Mouse (Mus musculus): Measurements from ENCODE around the gene Lyrm1. TPM values are rescaled to one million over a fixed set of nuclear protein-coding genes. Genes with fewer than 3 reads are reported as not detected.

Gene Lyrm1
- polyA plus RNA-seq, 1 experiment from 2014 or later: 23.8 TPM

DNA sequence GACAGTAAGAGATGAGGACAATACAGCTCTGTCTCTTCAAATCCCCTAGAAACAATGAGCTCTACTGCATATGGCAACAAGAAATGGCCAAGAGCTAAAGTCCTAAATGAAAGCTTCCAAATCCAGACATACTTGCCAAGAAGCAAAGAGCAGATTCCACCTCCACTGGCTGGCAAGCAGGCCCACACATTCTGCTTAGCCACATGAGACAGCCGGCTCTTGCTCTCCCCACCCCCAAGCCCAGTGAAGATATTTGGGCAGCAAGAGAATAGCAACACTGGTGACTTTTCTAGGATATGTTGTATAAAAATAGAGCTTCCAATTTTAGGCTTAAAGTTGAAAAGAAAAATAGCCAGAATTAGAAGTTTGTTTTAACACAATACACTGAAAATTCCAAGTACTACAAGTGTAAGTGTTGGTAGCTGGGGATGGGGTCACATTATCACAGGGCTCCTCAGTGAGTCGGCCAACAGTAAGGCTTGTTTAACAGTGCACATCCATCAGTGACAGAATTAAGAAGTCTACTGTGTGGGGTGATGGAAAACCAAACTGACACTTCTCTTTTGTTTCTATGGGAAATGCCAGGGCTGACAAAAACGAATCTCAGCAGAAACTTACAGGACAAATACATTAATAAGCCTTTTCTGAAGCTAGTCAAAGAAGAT is 19.8 kb upstream of the Lyrm1 start:
- no peak overlapping the region for H3K9ac ChIP-seq (ENCODE audit: low read depth, low read length)
- H3K27ac ChIP-seq (ENCODE audit: low read length): no peak overlapping the region
- no peak for ATAC-seq
- no peaks in the 10 kb centered on the region for H3K27me3 ChIP-seq (ENCODE audit: control insufficient read depth, insufficient read depth, low read depth, low read length)
- no peaks in the 10 kb centered on the region for H3K36me3 ChIP-seq (ENCODE audit: control insufficient read depth, insufficient read depth, low read length)
- H3K9me3 ChIP-seq (replicated peaks; ENCODE audit: control insufficient read depth, low read length, poor library complexity, severe bottlenecking): no peaks in the 10 kb centered on the region
- no peak overlapping the region for H3K4me2 ChIP-seq (ENCODE audit: low read length)
- WGBS: 54% methylated on average over 3 of the region's 3 CpGs
- peaks cover 5% of the 10 kb centered on the region; the same call in 1 of the 2 replicates for H3K4me1 ChIP-seq (ENCODE audit: control insufficient read depth, insufficient read depth, low read length)
- no peak overlapping the region for H3K4me3 ChIP-seq (ENCODE audit: low read depth, low read length)

DNA sequence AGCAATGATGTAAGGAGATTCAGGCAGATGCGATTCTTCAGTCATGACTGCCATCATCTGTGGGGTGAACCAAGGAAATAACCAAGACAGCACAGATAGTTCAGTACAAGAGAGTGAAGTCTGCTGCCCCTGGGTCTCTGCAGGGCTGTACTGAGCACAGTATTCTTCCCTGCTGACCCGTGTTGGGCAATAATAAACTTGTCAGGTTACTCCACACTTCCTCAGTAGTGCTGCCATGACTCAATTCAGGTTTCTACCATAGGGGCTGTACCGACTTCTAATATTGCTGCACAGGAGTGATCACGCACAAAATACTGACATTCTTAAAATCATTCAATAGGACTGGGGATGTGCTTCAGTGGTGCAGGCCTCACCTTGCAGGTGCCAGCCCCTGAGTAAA is 16.5 kb upstream of the Lyrm1 start:
- Histone ChIP-seq H3K4me3 (ENCODE audit: low read depth, low read length) (no peak overlapping the region), H3K9ac (ENCODE audit: low read depth, low read length) (no peak overlapping the region), H3K27ac (ENCODE audit: low read length) (no peak overlapping the region), H3K36me3 (ENCODE audit: control insufficient read depth, insufficient read depth, low read length) (no peaks in the 10 kb centered on the region), H3K4me1 (ENCODE audit: control insufficient read depth, insufficient read depth, low read length) (no peaks in the 10 kb centered on the region), H3K27me3 (ENCODE audit: control insufficient read depth, insufficient read depth, low read depth, low read length) (no peaks in the 10 kb centered on the region), H3K4me2 (ENCODE audit: low read length) (no peak overlapping the region), H3K9me3 (replicated peaks; ENCODE audit: control insufficient read depth, low read length, poor library complexity, severe bottlenecking) (no peaks in the 10 kb centered on the region)
- ATAC-seq: no peak
- WGBS: 98% methylated on average over 4 of the region's 4 CpGs

DNA sequence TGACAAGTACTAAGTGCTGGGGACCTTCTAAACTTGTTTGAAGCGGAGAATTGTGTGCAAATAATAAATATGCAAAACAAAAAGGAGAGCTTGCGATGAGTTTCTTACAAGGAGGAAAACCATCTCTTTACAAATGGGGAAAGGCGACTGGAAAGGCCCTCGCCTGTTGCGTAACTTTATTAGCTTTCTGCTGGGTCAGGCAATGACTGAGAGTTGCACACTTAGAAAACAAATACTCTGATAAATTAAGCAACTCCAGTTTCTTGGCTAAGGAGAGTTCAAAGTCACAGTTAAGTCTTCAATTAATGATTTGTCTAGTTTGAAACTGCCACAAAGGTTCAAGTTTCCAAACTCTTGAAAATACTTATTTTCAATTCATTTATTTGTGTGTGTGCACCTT is 15.3 kb upstream of the Lyrm1 start:
- Histone ChIP-seq H3K9me3 (replicated peaks; ENCODE audit: control insufficient read depth, low read length, poor library complexity, severe bottlenecking) (no peaks in the 10 kb centered on the region), H3K27me3 (ENCODE audit: control insufficient read depth, insufficient read depth, low read depth, low read length) (no peaks in the 10 kb centered on the region), H3K4me2 (ENCODE audit: low read length) (no peak overlapping the region), H3K9ac (ENCODE audit: low read depth, low read length) (no peak overlapping the region), H3K36me3 (ENCODE audit: control insufficient read depth, insufficient read depth, low read length) (no peaks in the 10 kb centered on the region), H3K27ac (ENCODE audit: low read length) (no peak overlapping the region), H3K4me3 (ENCODE audit: low read depth, low read length) (no peak overlapping the region), H3K4me1 (ENCODE audit: control insufficient read depth, insufficient read depth, low read length) (no peaks in the 10 kb centered on the region)
- no peak for ATAC-seq
- WGBS: 85% methylated on average over 5 of the region's 5 CpGs

GRCm38 (mm10) chr7:119881229-119881628 is 14.4 kb upstream of the Lyrm1 start:
- WGBS: 95% methylated on average over 2 of the region's 2 CpGs
- Histone ChIP-seq H3K27ac (ENCODE audit: low read length) (no peak overlapping the region), H3K36me3 (ENCODE audit: control insufficient read depth, insufficient read depth, low read length) (no peaks in the 10 kb centered on the region), H3K9ac (ENCODE audit: low read depth, low read length) (no peak overlapping the region), H3K4me2 (ENCODE audit: low read length) (no peak overlapping the region), H3K9me3 (replicated peaks; ENCODE audit: control insufficient read depth, low read length, poor library complexity, severe bottlenecking) (no peaks in the 10 kb centered on the region), H3K27me3 (ENCODE audit: control insufficient read depth, insufficient read depth, low read depth, low read length) (no peaks in the 10 kb centered on the region), H3K4me1 (ENCODE audit: control insufficient read depth, insufficient read depth, low read length) (no peaks in the 10 kb centered on the region), H3K4me3 (ENCODE audit: low read depth, low read length) (no peak overlapping the region)
- no peak for ATAC-seq

DNA sequence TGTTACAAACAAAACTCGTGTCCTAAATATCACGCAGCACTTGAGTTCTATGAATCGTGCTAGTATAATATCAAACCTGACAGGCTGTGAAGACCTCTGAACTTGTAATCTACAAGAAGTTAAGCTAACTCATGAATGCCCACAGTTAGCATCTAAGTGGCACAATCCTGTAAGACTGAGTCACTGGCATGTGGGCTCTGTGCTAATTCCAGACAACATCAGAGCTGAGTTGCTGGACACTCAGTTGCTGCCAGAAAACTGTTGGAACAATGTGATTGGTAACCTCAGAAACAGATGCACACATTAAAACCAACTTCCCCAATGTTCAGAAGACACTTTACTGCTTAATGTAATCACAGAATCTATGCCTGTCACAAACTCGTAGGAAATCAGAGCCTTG is 7.8 kb upstream of the Lyrm1 start:
- no peaks in the 10 kb centered on the region for H3K36me3 ChIP-seq (ENCODE audit: control insufficient read depth, insufficient read depth, low read length)
- no peak overlapping the region for H3K4me3 ChIP-seq (ENCODE audit: low read depth, low read length)
- H3K27me3 ChIP-seq (ENCODE audit: control insufficient read depth, insufficient read depth, low read depth, low read length): no peaks in the 10 kb centered on the region
- H3K9me3 ChIP-seq (replicated peaks; ENCODE audit: control insufficient read depth, low read length, poor library complexity, severe bottlenecking): no peaks in the 10 kb centered on the region
- ATAC-seq: no peak
- H3K4me1 ChIP-seq (ENCODE audit: control insufficient read depth, insufficient read depth, low read length): peaks cover 8% of the 10 kb centered on the region; the same call in 1 of the 2 replicates
- H3K4me2 ChIP-seq (ENCODE audit: low read length): no peak overlapping the region
- H3K27ac ChIP-seq (ENCODE audit: low read length): no peak overlapping the region
- H3K9ac ChIP-seq (ENCODE audit: low read depth, low read length): no peak overlapping the region
- WGBS: 93% methylated on average over 4 of the region's 4 CpGs

DNA sequence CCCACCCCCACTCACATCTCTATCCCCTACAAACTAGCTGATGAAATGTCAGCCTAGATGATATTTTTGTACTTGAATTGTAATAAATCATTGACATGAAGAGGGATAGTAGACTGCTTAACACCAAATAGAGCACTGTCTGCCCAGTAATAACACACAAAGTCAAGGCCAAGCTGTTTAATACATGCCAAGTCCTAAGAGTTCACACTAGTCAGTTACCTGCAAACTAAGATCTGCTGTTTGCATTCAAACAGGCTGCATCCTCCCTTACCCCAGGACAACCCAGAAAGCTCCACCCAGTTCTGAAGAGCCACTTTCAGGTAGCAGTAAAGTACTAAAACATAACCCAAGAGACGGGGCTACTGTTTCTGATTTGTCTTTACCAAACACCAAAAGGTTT is 3.5 kb upstream of the Lyrm1 start:
- Histone ChIP-seq H3K9ac (ENCODE audit: low read depth, low read length) (no peak overlapping the region), H3K36me3 (ENCODE audit: control insufficient read depth, insufficient read depth, low read length) (no peaks in the 10 kb centered on the region), H3K4me2 (ENCODE audit: low read length) (no peak overlapping the region), H3K27me3 (ENCODE audit: control insufficient read depth, insufficient read depth, low read depth, low read length) (no peaks in the 10 kb centered on the region), H3K4me3 (ENCODE audit: low read depth, low read length) (no peak overlapping the region), H3K27ac (ENCODE audit: low read length) (no peak overlapping the region), H3K9me3 (replicated peaks; ENCODE audit: control insufficient read depth, low read length, poor library complexity, severe bottlenecking) (no peaks in the 10 kb centered on the region), H3K4me1 (ENCODE audit: control insufficient read depth, insufficient read depth, low read length) (peaks cover 35% of the 10 kb centered on the region)
- 97% methylated on average over 1 of the region's 1 CpGs for WGBS
- ATAC-seq: no peak

GRCm38 (mm10) chr7:119892742-119893141 is 2.9 kb upstream of the Lyrm1 start:
- H3K9me3 ChIP-seq (replicated peaks; ENCODE audit: control insufficient read depth, low read length, poor library complexity, severe bottlenecking): no peaks in the 10 kb centered on the region
- H3K4me2 ChIP-seq (ENCODE audit: low read length): no peak overlapping the region
- no peak overlapping the region for H3K9ac ChIP-seq (ENCODE audit: low read depth, low read length)
- no peak for ATAC-seq
- WGBS: 93% methylated on average over 4 of the region's 4 CpGs
- H3K4me1 ChIP-seq (ENCODE audit: control insufficient read depth, insufficient read depth, low read length): peaks cover 35% of the 10 kb centered on the region
- H3K4me3 ChIP-seq (ENCODE audit: low read depth, low read length): no peak overlapping the region
- H3K36me3 ChIP-seq (ENCODE audit: control insufficient read depth, insufficient read depth, low read length): no peaks in the 10 kb centered on the region
- H3K27me3 ChIP-seq (ENCODE audit: control insufficient read depth, insufficient read depth, low read depth, low read length): no peaks in the 10 kb centered on the region
- H3K27ac ChIP-seq (ENCODE audit: low read length): no peak overlapping the region

GRCm38 (mm10) chr7:119894818-119895544 is 680 bp upstream of the Lyrm1 start:
- peaks cover 37% of the 10 kb centered on the region for H3K4me1 ChIP-seq (ENCODE audit: control insufficient read depth, insufficient read depth, low read length)
- 2% methylated on average over 15 of the region's 15 CpGs for WGBS
- H3K9ac ChIP-seq (ENCODE audit: low read depth, low read length): peak overlapping the region; percentile 86
- no peaks in the 10 kb centered on the region for H3K9me3 ChIP-seq (replicated peaks; ENCODE audit: control insufficient read depth, low read length, poor library complexity, severe bottlenecking)
- H3K36me3 ChIP-seq (ENCODE audit: control insufficient read depth, insufficient read depth, low read length): no peaks in the 10 kb centered on the region
- peak overlapping the region; percentile 72 for H3K4me3 ChIP-seq (ENCODE audit: low read depth, low read length)
- peak; percentile 75 for ATAC-seq
- peak overlapping the region; percentile 96 for H3K27ac ChIP-seq (ENCODE audit: low read length)
- peak overlapping the region; percentile 85 for H3K4me2 ChIP-seq (ENCODE audit: low read length)
- H3K27me3 ChIP-seq (ENCODE audit: control insufficient read depth, insufficient read depth, low read depth, low read length): no peaks in the 10 kb centered on the region

DNA sequence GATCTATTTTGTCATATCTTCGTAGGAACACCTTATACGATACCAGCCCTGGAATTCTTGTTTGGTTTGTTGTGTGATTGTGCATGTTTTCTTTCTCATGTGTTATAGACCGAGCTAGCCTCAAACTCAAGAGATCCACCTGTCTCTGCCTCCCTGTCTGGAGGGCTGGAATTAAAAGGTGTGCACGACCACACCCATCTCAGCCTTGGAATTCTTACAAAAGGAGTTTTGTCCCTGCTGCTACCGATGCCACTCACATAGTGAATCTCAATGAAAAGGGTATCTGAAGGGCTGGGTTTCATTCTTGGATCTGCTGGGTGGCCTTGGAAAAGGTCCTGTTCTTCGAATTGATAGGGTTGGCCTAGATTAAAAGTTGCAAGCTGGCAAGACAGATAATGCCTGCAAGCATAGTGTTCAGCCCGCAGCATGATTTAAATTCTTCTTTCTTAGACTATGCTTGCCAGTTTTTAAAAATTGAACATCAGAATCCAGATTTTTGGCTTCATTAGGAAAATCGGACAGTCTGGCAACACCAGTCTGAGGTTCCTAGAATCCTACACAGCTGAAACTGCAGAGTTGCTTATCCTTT is 2.0 kb downstream of the Lyrm1 start:
- H3K27ac ChIP-seq (ENCODE audit: low read length): no peak overlapping the region
- ATAC-seq: no peak
- WGBS: 95% methylated on average over 8 of the region's 8 CpGs

More for the DNA sequence above, 2.0 kb downstream of the Lyrm1 start:
- Histone ChIP-seq H3K4me2 (ENCODE audit: low read length) (no peak overlapping the region), H3K9me3 (replicated peaks; ENCODE audit: control insufficient read depth, low read length, poor library complexity, severe bottlenecking) (no peaks in the 10 kb centered on the region), H3K36me3 (ENCODE audit: control insufficient read depth, insufficient read depth, low read length) (no peaks in the 10 kb centered on the region), H3K27me3 (ENCODE audit: control insufficient read depth, insufficient read depth, low read depth, low read length) (no peaks in the 10 kb centered on the region), H3K4me1 (ENCODE audit: control insufficient read depth, insufficient read depth, low read length) (peaks cover 31% of the 10 kb centered on the region), H3K4me3 (ENCODE audit: low read depth, low read length) (no peak overlapping the region), H3K9ac (ENCODE audit: low read depth, low read length) (no peak overlapping the region)
